Mouse (Mus musculus): Measurements from ENCODE around the gene Padi2. TPM values are rescaled to one million over a fixed set of nuclear protein-coding genes. Genes with fewer than 3 reads are reported as not detected.
A peak's percentile ranks its signal among the peaks of the same experiment; 100 is the strongest.

Padi2 gene
- polyA plus RNA-seq, 2 experiments: 1.0 to 1.8 TPM

DNA sequence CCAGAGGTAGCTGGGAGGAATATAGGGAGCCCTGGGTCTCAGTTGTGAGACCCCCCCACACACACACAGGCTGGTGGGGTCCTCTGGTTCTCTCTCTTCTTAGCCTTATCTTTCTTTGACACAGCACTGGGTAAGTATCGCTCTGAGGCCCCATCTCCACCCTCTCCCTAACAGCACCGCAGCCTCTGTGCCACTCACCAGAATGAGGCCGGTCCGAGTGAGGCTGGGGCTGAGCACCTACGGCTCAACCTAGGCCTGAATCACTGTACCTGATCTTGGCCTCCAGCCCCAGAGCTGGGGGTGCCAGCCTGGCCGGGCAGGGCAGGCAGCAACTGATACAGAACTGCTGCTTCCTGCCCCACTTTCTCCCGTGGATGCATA lies 45.4 kb upstream of the Padi2 start:
- peak overlapping the region; percentile 76 for H3K4me2 ChIP-seq (ENCODE audit: low read depth)
- no peaks in the 10 kb centered on the region for H3K36me3 ChIP-seq (replicated peaks; ENCODE audit: control insufficient read depth, insufficient read depth, low read depth)
- H3K27me3 ChIP-seq (ENCODE audit: control insufficient read depth, insufficient read depth, low read length): no peaks in the 10 kb centered on the region
- H3K27ac ChIP-seq: peak overlapping the region; percentile 87
- TF ChIP-seq CTCF (IDR thresholded peaks at IDR 0.05; ENCODE audit: low read depth) (no peak), EP300 (IDR thresholded peaks at IDR 0.05; ENCODE audit: low read depth) (peak; percentile 66)
- peaks cover 49 to 59% of the 10 kb centered on the region in 2 experiments for H3K4me1 ChIP-seq (replicated peaks; ENCODE audit: control insufficient read depth in 2 of 2, insufficient read depth in 2 of 2, low read length in 1 of 2)
- 20% methylated on average over 7 of the region's 7 CpGs for WGBS (ENCODE audit: insufficient replicate concordance)
- H3K9me3 ChIP-seq (ENCODE audit: control insufficient read depth, low read length): no peaks in the 10 kb centered on the region
- peak; percentile 87 for ATAC-seq (ENCODE audit: insufficient read depth)
- H3K9ac ChIP-seq (replicated peaks): peak overlapping the region; percentile 70
- peak overlapping the region; percentile 41 to 56 for H3K4me3 ChIP-seq (ENCODE audit: insufficient read depth in 1 of 2, low read depth in 2 of 2, low read length in 2 of 2)
- DNase-seq (ENCODE audit: low read depth in 3 of 3, low spot score in 3 of 3): peak; percentile 60 to 64 (median 61)

DNA sequence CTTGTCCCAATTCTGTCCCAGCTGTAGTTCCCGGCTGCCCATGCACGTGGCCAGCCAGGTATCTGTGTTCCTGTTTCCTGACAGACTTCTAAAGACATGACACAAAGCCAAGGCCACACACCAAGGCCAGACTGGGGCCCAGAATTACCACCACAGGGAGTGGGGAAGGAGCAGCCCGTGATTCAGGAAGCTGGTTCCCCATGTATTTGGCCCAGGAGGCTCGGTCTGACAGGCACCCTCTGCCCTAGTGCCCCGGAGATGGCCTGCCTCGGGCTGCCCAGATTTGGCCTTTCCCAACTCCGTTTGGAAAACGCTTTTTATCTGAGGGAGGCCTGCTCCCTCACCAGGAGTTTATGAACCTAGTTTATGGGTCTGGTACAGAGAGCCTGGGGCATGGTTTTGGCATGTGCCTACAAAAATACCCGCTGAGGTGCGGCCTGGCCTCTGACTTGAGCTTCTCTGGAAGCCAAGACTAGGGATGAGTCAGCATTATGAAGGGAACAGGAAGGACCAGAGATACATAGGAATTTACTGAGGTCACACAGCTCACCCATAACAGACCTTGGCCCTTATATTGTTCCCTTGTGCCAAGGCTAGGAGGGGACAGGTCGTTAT lies 44.0 kb upstream of the Padi2 start:
- Histone ChIP-seq H3K9me3 (ENCODE audit: control insufficient read depth, low read length) (no peaks in the 10 kb centered on the region), H3K36me3 (replicated peaks; ENCODE audit: control insufficient read depth, insufficient read depth, low read depth) (no peaks in the 10 kb centered on the region), H3K27me3 (ENCODE audit: control insufficient read depth, insufficient read depth, low read length) (no peaks in the 10 kb centered on the region), H3K4me2 (ENCODE audit: low read depth) (no peak overlapping the region), H3K9ac (replicated peaks) (0 out of 2 replicates have a peak overlapping the region, but pooled peaks have one; percentile 28), H3K27ac (peak overlapping the region; percentile 50), H3K4me3 (ENCODE audit: insufficient read depth in 1 of 2, low read depth in 2 of 2, low read length in 2 of 2) (no peak overlapping the region), H3K4me1 (replicated peaks; ENCODE audit: control insufficient read depth in 2 of 2, insufficient read depth in 2 of 2, low read length in 1 of 2) (peaks cover 39 to 46% of the 10 kb centered on the region in 2 experiments)
- WGBS (ENCODE audit: insufficient replicate concordance): 69% methylated on average over 11 of the region's 11 CpGs
- TF ChIP-seq CTCF (IDR thresholded peaks at IDR 0.05; ENCODE audit: low read depth) (no peak), EP300 (IDR thresholded peaks at IDR 0.05; ENCODE audit: low read depth) (no peak)
- ATAC-seq (ENCODE audit: insufficient read depth): no peak
- DNase-seq (ENCODE audit: low read depth in 3 of 3, low spot score in 3 of 3): no peak

DNA sequence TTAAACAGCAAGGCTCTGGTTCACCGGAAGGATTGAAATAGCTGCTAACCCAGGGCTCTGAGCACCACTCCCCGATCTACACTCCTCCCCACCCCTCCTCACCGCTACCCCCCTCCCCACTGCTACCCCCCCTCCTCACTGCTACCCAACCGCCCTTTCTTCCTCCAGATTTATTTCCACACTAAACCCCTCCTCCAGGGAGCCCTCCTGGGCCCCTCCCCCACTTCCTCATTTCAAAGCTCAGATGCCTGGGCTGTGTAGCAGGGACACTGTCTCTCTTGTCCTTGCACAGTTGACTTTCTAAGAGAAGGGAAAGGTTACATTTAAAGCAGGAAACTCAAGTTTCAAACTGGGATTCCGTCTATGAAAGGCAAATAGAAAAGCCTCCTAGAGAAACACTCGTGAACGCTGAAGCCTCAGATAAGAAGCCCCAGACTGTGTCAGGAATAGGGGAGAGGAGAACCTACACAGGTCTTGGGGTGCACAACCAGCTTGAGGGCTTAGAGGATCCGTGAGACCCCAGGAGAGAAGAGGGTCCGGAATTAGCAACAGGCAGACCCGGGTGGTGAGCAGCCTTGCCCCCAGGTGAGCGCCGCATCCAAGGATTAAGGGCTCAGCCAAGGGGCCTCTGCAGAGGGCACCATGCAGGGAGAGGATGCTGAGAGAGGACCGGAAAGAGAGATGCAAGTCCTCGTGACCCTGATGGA lies 37.5 kb upstream of the Padi2 start:
- Histone ChIP-seq H3K4me3 (ENCODE audit: insufficient read depth in 1 of 2, low read depth in 2 of 2, low read length in 2 of 2) (no peak overlapping the region), H3K9ac (replicated peaks) (no peak overlapping the region), H3K36me3 (replicated peaks; ENCODE audit: control insufficient read depth, insufficient read depth, low read depth) (no peaks in the 10 kb centered on the region), H3K27ac (no peak overlapping the region), H3K27me3 (ENCODE audit: control insufficient read depth, insufficient read depth, low read length) (peaks cover 14% of the 10 kb centered on the region), H3K4me2 (ENCODE audit: low read depth) (no peak overlapping the region), H3K4me1 (replicated peaks; ENCODE audit: control insufficient read depth in 2 of 2, insufficient read depth in 2 of 2, low read length in 1 of 2) (peaks cover 9 to 14% of the 10 kb centered on the region in 2 experiments; a peak in 2 of 4 replicates), H3K9me3 (ENCODE audit: control insufficient read depth, low read length) (no peaks in the 10 kb centered on the region)
- DNase-seq (ENCODE audit: low read depth in 3 of 3, low spot score in 3 of 3) (no peak), ATAC-seq (ENCODE audit: insufficient read depth) (no peak)
- 8% methylated on average over 14 of the region's 14 CpGs for WGBS (ENCODE audit: insufficient replicate concordance)
- TF ChIP-seq EP300 (IDR thresholded peaks at IDR 0.05; ENCODE audit: low read depth) (no peak), CTCF (IDR thresholded peaks at IDR 0.05; ENCODE audit: low read depth) (no peak)

GRCm38 (mm10) chr4:140869945-140870344 lies 36.2 kb upstream of the Padi2 start:
- no peak overlapping the region for H3K9ac ChIP-seq (replicated peaks)
- no peak for ATAC-seq (ENCODE audit: insufficient read depth)
- no peak for DNase-seq (ENCODE audit: low read depth in 3 of 3, low spot score in 3 of 3)
- no peak overlapping the region for H3K4me2 ChIP-seq (ENCODE audit: low read depth)
- peaks cover 14% of the 10 kb centered on the region for H3K27me3 ChIP-seq (ENCODE audit: control insufficient read depth, insufficient read depth, low read length)
- 74% methylated on average over 8 of the region's 8 CpGs for WGBS (ENCODE audit: insufficient replicate concordance)
- no peak overlapping the region for H3K4me3 ChIP-seq (ENCODE audit: insufficient read depth in 1 of 2, low read depth in 2 of 2, low read length in 2 of 2)
- no peaks in the 10 kb centered on the region for H3K9me3 ChIP-seq (ENCODE audit: control insufficient read depth, low read length)
- H3K27ac ChIP-seq: no peak overlapping the region
- TF ChIP-seq EP300 (IDR thresholded peaks at IDR 0.05; ENCODE audit: low read depth) (no peak), CTCF (IDR thresholded peaks at IDR 0.05; ENCODE audit: low read depth) (no peak)
- peaks cover 9 to 14% of the 10 kb centered on the region in 2 experiments; a peak in 2 of 4 replicates for H3K4me1 ChIP-seq (replicated peaks; ENCODE audit: control insufficient read depth in 2 of 2, insufficient read depth in 2 of 2, low read length in 1 of 2)
- no peaks in the 10 kb centered on the region for H3K36me3 ChIP-seq (replicated peaks; ENCODE audit: control insufficient read depth, insufficient read depth, low read depth)

DNA sequence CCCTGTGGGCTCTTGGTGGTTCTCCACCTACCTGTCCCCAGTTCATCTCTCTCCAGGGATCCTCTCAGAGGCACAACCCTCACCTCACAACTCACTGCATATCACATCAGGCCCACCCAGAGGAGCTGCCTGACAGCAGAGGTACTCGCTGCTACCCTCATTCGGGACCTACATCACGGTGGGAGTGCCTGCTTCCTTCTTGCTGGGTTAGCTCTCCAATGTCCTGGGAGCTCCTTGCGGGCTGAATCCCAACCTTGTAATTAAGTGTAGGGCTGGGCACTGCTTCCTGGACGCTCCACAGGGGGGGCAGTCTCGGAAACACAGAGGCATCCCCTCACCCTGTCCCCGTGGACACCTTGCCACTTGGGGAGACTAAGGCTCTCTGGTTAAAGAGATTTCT lies 35.3 kb upstream of the Padi2 start:
- Histone ChIP-seq H3K9me3 (ENCODE audit: control insufficient read depth, low read length) (no peaks in the 10 kb centered on the region), H3K27me3 (ENCODE audit: control insufficient read depth, insufficient read depth, low read length) (peaks cover 14% of the 10 kb centered on the region), H3K27ac (no peak overlapping the region), H3K9ac (replicated peaks) (no peak overlapping the region), H3K4me1 (replicated peaks; ENCODE audit: control insufficient read depth in 2 of 2, insufficient read depth in 2 of 2, low read length in 1 of 2) (peaks cover 9 to 14% of the 10 kb centered on the region in 2 experiments; a peak in 2 of 4 replicates), H3K4me2 (ENCODE audit: low read depth) (no peak overlapping the region), H3K36me3 (replicated peaks; ENCODE audit: control insufficient read depth, insufficient read depth, low read depth) (no peaks in the 10 kb centered on the region), H3K4me3 (ENCODE audit: insufficient read depth in 1 of 2, low read depth in 2 of 2, low read length in 2 of 2) (no peak overlapping the region)
- WGBS (ENCODE audit: insufficient replicate concordance): 60% methylated on average over 7 of the region's 7 CpGs
- ATAC-seq (ENCODE audit: insufficient read depth) (no peak), DNase-seq (ENCODE audit: low read depth in 3 of 3, low spot score in 3 of 3) (no peak)
- TF ChIP-seq EP300 (IDR thresholded peaks at IDR 0.05; ENCODE audit: low read depth): no peak
- TF ChIP-seq CTCF (IDR thresholded peaks at IDR 0.05; ENCODE audit: low read depth): no peak

All from liver, embryonic 14.5 days (tissue).